Mouse (Mus musculus): ENCODE measurements at regions not wholly inside any gene's neighbourhood (a gene's known extent, or its start where the extent isn't known, plus 50 kb on each side); places are given as distances from the start of the nearest gene placed in this dataset.

DNA sequence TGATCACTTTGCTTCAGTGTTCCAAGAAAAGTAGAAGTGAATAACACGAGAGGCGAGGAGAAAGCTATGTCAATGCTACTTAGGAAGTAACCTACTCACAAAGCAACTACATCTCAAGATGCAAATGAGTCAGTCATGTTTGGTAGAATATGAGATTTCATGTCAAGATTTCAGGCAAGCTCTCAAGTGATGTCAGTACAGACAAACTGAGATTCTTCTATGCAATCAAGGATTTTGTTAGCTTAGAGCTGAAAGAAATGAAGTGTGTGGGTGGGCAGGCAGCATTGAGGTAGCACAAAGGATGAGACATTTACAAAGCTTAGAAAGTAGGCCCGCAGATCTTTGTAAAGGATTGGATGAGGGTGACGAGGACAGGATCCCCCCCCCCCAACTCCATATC is 480.0 kb upstream of the Syt1 start:
- intact Hi-C loops (cut with DNase I), result loop anchor here (10.0 kb wide), 1 partner anchor 756 kb away; no protein-coding TSS in a partner anchor
- DNase-seq (ENCODE audit: extremely low spot score in 1 of 2, low spot score in 2 of 2), result no peak

DNA sequence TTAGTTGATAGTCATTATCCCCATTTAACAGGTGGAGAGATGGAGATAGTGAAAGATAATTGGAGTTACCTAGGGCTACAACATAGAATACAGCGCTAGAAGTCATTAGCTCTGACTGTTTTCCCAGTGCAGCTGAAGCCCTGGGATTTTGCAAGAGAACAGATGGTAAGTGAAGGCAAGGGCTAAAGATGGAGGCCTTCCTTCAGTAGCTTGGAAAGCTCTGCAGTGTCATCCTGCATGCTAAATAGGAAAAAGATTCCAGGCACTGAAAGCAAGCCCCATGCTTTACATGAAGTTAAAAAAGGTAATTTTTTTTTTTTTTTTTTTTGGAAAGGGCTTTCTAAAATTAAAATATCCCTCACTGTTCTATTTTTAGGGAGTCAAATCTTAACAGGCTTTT is 477.2 kb upstream of the Syt1 start:
- DNase-seq (ENCODE audit: extremely low spot score in 1 of 2, low spot score in 2 of 2), result no peak
- intact Hi-C loops (cut with DNase I), result no loop called here

DNA sequence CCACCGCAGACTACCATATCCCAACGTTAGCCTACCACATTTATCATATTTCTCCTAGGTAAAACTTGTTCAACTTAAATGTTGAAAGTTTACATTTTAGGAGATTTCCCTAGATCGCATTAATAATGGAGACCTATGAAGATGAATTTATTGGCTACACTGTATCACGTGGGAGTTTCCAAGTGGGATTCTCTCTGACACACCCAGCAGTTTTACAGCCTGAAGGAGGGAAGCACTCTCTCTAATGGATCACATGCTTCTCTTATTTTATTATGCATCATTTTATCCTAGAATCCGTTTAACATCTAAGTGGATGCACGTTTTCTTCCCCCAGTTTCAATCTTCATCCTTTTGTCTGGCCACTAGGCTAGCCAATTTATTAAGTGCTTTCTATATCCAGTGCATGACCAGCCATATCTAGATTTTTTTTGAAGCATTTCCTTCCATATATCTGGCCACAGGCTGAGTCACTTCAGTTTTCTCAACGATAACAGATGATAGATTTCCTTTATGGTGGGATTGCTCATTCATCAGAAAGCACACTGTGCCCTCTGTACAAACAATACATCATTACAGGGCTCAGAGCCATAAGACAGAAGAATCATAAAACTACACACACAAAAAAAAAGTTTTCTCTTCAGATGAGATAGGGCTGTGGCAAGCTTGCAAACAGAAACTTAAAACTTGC is 476.3 kb upstream of the Syt1 start:
- intact Hi-C loops (cut with DNase I), result no loop called here
- DNase-seq (ENCODE audit: extremely low spot score in 1 of 2, low spot score in 2 of 2), result no peak

DNA sequence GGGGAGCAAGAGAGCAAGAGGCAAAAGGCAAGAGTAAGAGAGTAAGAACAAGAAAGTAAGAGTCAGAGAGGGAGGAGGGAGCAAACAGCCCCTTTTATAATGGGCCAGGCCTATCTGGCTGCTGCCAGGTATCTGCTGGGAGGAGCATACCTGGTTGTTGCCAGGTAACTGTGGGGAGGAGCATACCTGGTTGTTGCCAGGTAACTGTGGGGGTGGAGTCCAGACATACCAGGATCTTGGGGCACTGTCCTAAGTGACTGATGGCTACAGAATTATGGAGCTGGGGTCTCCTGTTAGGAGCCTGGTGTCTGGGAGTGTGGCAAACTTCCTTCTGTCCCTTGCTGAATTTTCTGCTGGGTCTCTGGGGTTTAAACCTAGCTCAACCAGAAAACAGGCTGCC is 469.8 kb upstream of the Syt1 start:
- intact Hi-C loops (cut with DNase I), result no loop called here
- DNase-seq (ENCODE audit: extremely low spot score in 1 of 2, low spot score in 2 of 2), result no peak

DNA sequence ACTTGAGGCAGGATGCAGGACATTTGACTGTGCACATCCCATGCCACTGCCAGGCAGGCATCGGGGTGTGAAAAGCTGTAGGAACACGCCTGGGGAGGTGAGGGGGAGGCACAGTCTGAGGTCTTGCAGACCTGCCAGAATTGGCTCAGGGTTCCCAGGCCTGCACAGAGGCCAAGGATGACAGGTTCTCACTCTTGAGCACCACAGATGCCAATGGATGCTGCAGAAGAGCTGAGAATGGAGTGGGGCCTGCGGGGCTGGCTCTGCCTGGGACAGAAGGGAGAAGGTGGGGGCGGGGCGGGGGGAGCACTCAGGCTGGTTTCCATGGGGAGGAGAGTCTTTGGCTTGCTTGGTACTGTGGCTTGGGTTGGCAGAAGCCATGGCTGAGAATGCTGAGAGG is 469.2 kb upstream of the Syt1 start:
- intact Hi-C loops (cut with DNase I), result no loop called here

DNA sequence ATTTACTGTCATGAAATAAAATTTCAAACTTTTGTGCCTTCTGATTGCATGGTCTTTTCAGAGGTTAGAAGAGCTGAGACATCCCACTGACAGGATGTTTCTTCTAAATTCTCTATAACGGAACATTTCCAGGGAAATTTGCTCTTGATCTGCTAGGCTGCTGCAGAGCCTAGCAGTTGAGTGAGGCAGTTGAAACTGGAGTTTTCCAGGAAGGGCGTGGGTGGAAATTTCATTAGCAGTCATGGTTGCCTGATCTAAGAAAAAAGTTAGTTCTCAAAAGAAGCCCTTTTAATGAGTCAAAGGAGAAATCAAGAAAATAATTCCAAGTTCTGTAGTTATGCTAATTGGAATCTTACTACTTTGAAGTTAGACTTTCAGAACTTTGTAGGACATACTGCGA is 455.7 kb upstream of the Syt1 start:
- no peak for DNase-seq (ENCODE audit: extremely low spot score in 1 of 2, low spot score in 2 of 2)
- intact Hi-C loops (cut with DNase I), result no loop called here

More for the DNA sequence above, 469.2 kb upstream of the Syt1 start:
- DNase-seq (ENCODE audit: extremely low spot score in 1 of 2, low spot score in 2 of 2), result no peak

DNA sequence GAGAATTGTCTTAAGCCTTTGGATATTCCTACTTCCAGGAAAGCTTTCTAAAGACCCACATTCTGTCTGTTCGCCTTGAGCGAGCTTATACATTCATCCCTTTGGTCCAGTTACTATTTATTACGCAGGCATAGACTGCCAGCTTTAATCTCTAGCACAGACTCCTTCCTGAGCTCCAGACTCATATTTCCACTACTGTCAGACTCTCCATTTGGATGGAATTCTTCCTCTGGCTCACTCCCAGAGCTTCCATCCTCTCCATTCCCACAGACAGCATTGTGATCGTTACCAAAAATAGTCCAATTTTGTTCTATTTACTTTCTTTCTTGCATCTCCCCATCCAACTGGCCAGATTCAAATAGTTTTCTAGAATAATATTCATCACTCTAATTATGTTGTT is 420.3 kb upstream of the Syt1 start:
- peak in 1 of 2 experiments; percentile 13 for DNase-seq (ENCODE audit: extremely low spot score in 1 of 2, low spot score in 2 of 2)

DNA sequence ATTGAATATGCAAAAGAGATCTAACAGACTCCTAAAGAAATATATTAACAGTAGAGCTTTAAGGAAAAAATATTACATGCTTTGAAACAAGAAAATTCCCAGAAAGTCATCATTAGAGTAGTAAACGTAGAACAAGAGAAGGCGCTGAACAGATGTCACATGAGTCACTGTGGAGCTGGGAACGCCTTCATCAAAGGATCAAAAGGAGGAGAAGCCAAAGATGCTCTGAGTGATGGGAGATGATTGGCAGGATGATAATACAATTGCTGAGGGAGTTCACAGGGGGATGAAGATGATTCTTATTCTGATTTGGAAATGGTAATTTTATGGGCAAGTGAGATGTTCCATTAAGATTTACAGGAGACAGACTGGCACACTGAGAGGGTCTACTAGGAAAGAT is 417.1 kb upstream of the Syt1 start:
- DNase-seq (ENCODE audit: extremely low spot score in 1 of 2, low spot score in 2 of 2), result no peak
- intact Hi-C loops (cut with DNase I), result no loop called here

More for the DNA sequence above, 420.3 kb upstream of the Syt1 start:
- intact Hi-C loops (cut with DNase I), result no loop called here

DNA sequence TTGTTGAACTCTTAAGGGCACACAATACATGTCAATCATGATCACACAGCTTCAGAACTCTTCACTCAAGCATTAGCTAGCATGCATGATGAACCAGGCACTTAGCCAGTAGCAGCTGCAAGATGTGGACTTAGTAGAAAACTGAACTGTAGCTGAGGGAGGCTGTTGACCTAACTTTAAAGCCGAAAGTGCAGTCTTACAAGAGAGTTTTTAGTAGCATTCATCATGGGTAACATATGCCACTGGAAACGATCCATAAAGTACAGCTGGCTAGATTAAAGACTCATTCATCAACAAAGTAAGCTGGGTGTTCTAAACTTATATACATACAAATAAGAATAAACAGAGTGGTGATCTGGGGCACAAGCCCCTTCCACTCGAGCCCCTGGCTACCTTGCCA is 396.2 kb upstream of the Syt1 start:
- peak in 1 of 2 experiments; percentile 2 for DNase-seq (ENCODE audit: extremely low spot score in 1 of 2, low spot score in 2 of 2)
- intact Hi-C loops (cut with DNase I), result no loop called here

DNA sequence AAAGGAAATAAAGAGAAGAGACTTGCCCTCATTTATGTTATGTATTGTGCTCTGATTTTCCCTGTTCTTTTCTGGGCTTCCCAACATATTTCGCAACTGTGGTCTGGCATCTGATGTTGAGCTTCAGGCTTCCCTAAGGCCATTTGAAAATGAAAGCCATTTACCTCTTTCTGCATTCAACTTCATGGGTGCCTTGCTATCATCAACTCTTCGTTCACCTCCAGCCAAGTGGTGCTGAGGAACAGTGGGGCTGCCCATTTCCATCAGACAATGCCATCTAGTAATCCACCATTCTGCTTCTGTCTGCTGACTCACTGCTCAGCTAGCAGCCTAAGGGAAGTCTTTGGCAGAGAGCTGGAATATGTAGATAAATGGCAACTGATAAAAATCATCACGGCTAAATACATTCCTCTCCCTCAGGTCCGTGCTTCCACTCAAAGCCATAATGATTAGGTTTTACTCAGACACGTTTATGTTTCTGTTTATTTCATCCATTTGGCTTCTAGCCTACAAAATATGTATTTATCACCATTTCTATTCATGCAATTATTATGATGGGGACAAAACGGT is 394.4 kb upstream of the Syt1 start:
- DNase-seq (ENCODE audit: extremely low spot score in 1 of 2, low spot score in 2 of 2), result no peak
- intact Hi-C loops (cut with DNase I), result no loop called here

DNA sequence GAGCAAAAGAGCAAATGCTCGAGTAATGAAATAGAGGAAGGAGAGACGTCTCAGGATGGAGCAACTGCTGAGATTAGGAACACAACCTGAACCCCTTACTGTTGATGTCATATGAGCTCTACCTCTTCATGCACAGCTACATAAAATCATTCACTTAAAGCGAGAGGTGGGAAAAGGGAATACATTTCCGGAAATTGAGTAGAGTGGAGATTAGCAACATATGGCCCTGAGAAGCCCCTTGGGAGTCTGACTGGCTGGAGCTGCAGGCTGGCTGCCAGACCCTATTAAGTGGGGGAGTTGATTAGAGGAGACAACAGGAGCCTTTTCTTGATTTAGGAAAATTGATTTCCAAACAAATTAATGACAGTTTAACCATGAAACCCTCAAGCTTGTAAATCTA is 373.0 kb upstream of the Syt1 start:
- intact Hi-C loops (cut with DNase I), result no loop called here
- DNase-seq (ENCODE audit: extremely low spot score in 1 of 2, low spot score in 2 of 2), result no peak

DNA sequence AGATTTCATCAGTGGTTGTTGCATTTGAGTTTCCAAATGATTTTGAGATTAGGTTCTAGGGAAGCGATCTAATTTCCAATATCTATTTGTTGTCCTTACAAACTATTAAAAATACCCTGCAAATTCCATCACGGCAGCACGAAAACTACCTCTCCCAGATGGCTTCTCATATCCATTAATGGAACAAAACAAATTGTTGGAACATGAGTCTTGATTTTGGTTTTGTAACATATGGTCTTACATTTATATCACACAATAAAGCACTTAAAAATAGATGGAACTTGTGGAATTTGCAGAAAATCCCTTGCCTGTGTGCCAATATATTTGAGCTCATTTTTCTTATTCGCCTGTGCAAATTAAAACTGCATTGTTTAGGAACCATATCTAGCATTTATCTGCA is 368.1 kb upstream of the Syt1 start:
- DNase-seq (ENCODE audit: extremely low spot score in 1 of 2, low spot score in 2 of 2), result no peak
- intact Hi-C loops (cut with DNase I), result no loop called here

DNA sequence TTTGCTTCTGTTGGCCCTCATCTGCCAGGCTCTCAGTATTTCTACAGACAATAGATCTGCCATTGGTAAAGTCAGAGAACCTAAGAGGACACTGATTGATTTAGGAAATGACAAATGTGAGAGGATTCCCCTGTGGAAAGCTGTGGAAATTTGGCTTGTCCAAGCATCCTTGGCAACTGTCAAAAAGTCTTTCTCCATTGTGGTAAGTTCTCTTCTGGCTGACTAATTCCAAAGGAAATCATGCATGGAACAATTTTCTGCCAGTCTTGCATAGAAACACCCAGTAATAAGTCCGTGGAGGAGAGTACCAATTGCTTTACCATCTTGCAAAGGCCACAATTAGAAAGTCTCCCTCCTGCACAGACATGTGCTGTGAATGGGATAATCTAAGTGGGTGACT is 349.4 kb upstream of the Syt1 start:
- intact Hi-C loops (cut with DNase I), result no loop called here
- DNase-seq (ENCODE audit: extremely low spot score in 1 of 2, low spot score in 2 of 2), result no peak

DNA sequence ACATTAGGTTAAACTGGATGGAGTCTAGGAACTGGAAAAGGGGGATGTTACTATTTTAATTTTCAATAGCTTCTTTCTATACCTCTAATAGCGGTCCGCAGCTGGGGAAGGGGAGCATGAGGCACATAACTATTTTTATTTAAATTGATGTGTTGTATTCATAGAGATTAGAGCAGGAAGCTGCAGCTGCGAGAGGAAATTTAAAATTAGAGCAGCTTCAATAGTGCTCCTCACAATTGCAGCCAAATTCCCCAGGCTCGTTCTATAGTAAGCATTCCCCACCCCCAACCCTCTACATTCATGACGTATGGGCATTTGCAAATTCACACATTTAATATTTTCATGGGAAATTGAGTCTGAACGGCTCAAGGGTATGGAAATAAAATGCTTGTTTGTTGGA is 348.0 kb upstream of the Syt1 start:
- intact Hi-C loops (cut with DNase I), result no loop called here
- DNase-seq (ENCODE audit: extremely low spot score in 1 of 2, low spot score in 2 of 2), result no peak

DNA sequence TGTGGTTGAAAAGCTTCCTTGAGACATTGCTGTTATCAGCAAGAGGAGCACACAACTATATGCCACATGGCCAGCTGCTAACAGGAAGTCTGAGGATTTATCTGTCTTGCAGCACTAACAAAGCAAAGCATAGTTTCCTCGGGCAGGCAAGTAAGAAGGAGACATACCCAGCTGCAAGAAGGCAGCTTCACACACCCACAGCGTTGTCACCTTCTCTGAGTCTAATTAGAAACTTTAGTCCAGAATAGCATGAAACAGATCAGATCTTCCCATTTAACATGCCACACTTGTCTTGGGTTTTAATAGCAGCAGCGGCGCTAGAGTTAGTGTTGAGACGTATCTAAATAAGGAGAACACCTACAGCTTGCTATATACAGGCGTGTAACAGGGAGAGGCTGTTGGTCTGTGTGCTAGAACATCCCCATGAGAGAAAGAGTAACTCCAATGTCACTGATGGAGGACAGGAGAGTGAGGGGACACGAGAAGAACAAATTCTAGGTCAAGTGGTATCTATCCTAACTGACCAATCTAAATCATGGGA is 322.1 kb upstream of the Syt1 start:
- intact Hi-C loops (cut with DNase I), result no loop called here
- peak; percentile 7 to 12 for DNase-seq (ENCODE audit: extremely low spot score in 1 of 2, low spot score in 2 of 2)

DNA sequence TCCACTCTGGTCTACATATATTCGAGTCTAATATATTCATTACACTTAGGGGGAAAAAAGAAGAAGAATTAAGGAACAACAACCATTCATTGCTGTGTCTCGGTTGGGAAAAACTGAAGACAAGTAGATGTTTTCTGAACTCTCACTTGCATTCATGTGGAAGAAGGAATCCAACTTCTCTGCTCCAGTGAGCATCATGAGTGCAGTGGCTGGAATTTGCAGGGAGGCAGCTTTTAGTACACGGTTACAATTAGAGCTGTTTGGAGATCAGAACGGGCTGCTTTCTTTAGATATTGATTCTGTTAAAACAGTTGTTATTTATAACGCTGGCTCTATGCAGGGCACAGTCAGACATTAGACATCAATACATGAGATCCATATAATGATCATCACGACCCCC is 298.5 kb upstream of the Syt1 start:
- intact Hi-C loops (cut with DNase I), result no loop called here
- DNase-seq (ENCODE audit: extremely low spot score in 1 of 2, low spot score in 2 of 2), result no peak

DNA sequence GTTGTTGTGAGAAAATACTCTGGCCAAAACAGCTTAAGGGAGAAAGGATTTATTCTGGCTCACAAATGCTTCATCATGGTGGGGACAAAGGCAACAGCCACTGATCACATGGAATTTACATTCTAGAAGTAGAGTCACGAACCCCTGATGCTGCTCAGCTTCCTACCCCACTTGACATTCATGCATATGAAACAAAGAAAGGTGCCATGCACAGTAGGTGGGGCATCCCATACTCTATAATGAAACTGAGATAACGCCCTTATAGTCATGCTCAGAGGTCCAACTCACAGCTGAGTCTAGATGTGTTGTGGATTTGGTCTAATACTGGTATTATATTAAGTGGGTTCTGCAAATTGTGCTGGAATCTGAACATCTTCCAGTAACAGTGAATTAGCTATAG is 289.4 kb upstream of the Syt1 start:
- intact Hi-C loops (cut with DNase I), result no loop called here

DNA sequence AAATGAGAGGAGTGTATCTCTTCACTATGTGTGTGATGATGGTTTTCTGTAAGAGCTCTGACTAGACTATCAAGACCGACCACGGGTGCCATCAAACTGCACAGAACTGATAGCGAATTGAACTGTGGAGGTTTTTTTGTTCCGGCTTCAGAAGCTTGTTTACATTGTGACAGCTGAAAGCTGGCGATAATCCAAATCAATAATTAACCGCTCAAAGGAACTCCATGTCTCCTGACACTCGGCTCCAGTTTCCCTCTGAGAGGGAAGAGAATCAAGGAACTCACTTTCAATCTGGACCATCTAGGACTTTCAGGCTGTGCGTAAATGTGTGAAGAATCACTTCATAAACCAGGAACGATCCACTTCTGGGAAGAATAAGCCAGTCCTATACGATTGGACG is 289.0 kb upstream of the Syt1 start:
- no peak for DNase-seq (ENCODE audit: extremely low spot score in 1 of 2, low spot score in 2 of 2)
- intact Hi-C loops (cut with DNase I), result no loop called here

More for the DNA sequence above, 289.4 kb upstream of the Syt1 start:
- no peak for DNase-seq (ENCODE audit: extremely low spot score in 1 of 2, low spot score in 2 of 2)

DNA sequence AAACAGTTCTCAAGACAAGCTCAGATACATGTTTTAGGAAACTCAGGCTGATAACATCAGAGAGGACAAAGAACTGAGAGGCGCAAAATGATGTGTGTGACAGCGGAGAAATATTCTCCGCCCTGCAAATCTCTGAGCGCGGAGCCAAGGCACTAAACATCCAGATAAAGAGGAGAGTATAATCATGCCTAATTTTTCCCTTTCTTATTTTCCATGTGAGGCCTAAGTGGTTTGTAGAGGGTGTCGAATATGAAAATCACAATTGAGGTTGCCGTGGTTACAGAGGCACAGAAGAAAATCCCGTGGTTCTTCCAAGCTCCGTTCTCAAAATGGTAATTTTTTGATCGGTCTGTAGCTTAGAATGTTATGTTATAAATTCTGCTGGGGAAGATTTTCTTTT is 272.6 kb upstream of the Syt1 start:
- DNase-seq (ENCODE audit: extremely low spot score in 1 of 2, low spot score in 2 of 2), result peak in 1 of 2 experiments; percentile 32
- intact Hi-C loops (cut with DNase I), result no loop called here

DNA sequence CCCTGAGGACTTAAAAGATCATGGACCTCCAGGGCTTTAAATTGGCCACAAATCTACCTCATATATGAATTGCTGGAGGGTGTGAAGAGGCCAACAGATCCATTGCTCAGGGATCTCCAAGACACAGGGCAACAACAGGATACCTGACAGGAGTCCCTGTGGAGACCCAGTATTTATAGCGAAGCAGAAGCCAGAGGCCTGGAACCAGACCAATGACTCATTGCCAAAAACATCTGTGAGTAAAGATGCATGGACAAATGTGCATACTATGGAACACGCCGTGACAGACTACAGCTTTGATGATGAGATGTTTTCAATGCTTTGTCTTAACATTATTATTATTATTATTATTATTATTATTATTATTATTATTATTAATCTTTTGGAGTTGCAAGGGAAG is 239.0 kb upstream of the Syt1 start:
- intact Hi-C loops (cut with DNase I), result no loop called here
- DNase-seq (ENCODE audit: extremely low spot score in 1 of 2, low spot score in 2 of 2), result no peak

DNA sequence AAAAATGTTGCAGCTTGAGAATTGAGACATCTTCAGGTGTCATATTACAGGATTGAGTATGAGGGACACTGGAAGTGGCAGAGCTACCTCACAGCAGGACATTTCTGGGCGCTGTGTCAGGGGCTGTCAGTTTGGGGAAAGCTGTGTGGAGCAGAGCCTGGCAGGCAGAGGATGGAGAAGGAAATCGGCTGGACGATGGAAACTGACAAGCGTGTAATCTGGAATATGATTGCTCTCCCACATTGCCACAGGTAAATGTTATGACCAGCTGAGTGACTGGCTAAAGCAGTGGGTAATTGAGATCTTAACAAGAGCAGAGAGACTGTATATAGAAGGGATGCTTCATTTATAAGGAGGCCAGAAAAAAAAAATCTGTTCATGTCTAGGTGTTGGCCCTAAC is 235.5 kb upstream of the Syt1 start:
- intact Hi-C loops (cut with DNase I), result no loop called here
- DNase-seq (ENCODE audit: extremely low spot score in 1 of 2, low spot score in 2 of 2), result no peak

All from left cerebral cortex, postnatal 10 days (tissue).